Mouse (Mus musculus) lung, embryonic 15.5 days (tissue): Measurements from ENCODE around the gene 1700016D06Rik. TPM values are rescaled to one million over a fixed set of nuclear protein-coding genes. Genes with fewer than 3 reads are reported as not detected.

Experiments used
- ATAC-seq: fragments of 200-750 bp; cut with Nextera tagmentation; 2 replicates; pipeline ENCODE4 v1.8.0; 2017; ENCODE audit warnings: moderate number of reproducible peaks, borderline replicate concordance; ENCODE audit not compliant: low FRiP score, low TSS enrichment; ENCODE audit errors: extremely low read depth
- H3K27ac ChIP-seq: fragments of 300-500 bp; sonication (generic); 2 replicates; pipeline ENCODE4 v1.5.1; 2015; ENCODE audit warnings: moderate library complexity, mild to moderate bottlenecking, inconsistent platforms
- H3K27me3 ChIP-seq: fragments of 300-500 bp; sonication (generic); 2 replicates; pipeline ENCODE4 v1.6.1; 2015; ENCODE audit warnings: inconsistent platforms
- H3K36me3 ChIP-seq: fragments of 300-500 bp; sonication (generic); 2 replicates; pipeline ENCODE4 v1.6.1; 2015; ENCODE audit warnings: inconsistent platforms
- H3K4me1 ChIP-seq: fragments of 300-500 bp; sonication (generic); 2 replicates; pipeline ENCODE4 v1.6.1; 2015; ENCODE audit warnings: inconsistent platforms
- H3K4me2 ChIP-seq: fragments of 300-500 bp; sonication (generic); 2 replicates; pipeline ENCODE4 v1.6.1; 2015; ENCODE audit warnings: inconsistent platforms, mild to moderate bottlenecking, moderate library complexity
- H3K4me3 ChIP-seq: fragments of 300-500 bp; sonication (generic); 2 replicates; pipeline ENCODE4 v1.5.1; 2015; ENCODE audit warnings: mild to moderate bottlenecking, inconsistent platforms
- H3K9ac ChIP-seq: fragments of 300-500 bp; sonication (generic); 2 replicates; pipeline ENCODE4 v1.6.1; 2015; ENCODE audit warnings: inconsistent platforms
- H3K9me3 ChIP-seq: fragments of 300-500 bp; sonication (generic); 2 replicates; pipeline ENCODE4 v1.6.1; 2016; ENCODE audit warnings: inconsistent platforms
- WGBS: fragments of 180-500 bp; shearing (Covaris S2); methylation state at CpG from one replicate; pipeline ENCODE4 v1.1.7; 2015; 5-methylcytosine and 5-hydroxymethylcytosine counted together
- polyA plus RNA-seq: library from polyadenylated mRNA; unstranded; fragments of >200 nt; fragmentation: Nextera tagmentation; extraction: Ambion mirVana; gene quantifications from 2 replicates; pipeline ENCODE4 v1.2.1, GENCODE M21; 2015

1700016D06Rik gene
- polyA plus RNA-seq, 1 experiment from 2014 or later: not detected

- Histone ChIP-seq H3K4me1 (no peaks in the 10 kb centered on the region), H3K9me3 (no peaks in the 10 kb centered on the region), H3K4me3 (no peak overlapping the region), H3K27ac (no peak overlapping the region), H3K27me3 (no peaks in the 10 kb centered on the region), H3K36me3 (no peaks in the 10 kb centered on the region), H3K9ac (no peak overlapping the region), H3K4me2 (no peak overlapping the region)
- WGBS: 64% methylated on average over 3 of the region's 3 CpGs
- no peak for ATAC-seq
Measured at GRCm38 (mm10) chr8:11661969-11662368, 38.9 kb downstream of the 1700016D06Rik start.

GRCm38 (mm10) chr8:11650021-11650420, 50.8 kb downstream of the 1700016D06Rik start:
- Histone ChIP-seq H3K9me3 (no peaks in the 10 kb centered on the region), H3K27ac (no peak overlapping the region), H3K4me3 (no peak overlapping the region), H3K27me3 (no peaks in the 10 kb centered on the region), H3K36me3 (no peaks in the 10 kb centered on the region), H3K9ac (no peak overlapping the region), H3K4me2 (no peak overlapping the region), H3K4me1 (no peaks in the 10 kb centered on the region)
- 88% methylated on average over 5 of the region's 5 CpGs for WGBS
- no peak for ATAC-seq

GRCm38 (mm10) chr8:11643123-11643522, 57.7 kb downstream of the 1700016D06Rik start:
- Histone ChIP-seq H3K27me3 (no peaks in the 10 kb centered on the region), H3K9ac (no peak overlapping the region), H3K4me1 (no peaks in the 10 kb centered on the region), H3K27ac (no peak overlapping the region), H3K4me3 (no peak overlapping the region), H3K36me3 (no peaks in the 10 kb centered on the region), H3K4me2 (no peak overlapping the region), H3K9me3 (no peaks in the 10 kb centered on the region)
- 74% methylated on average over 2 of the region's 2 CpGs for WGBS
- no peak for ATAC-seq

GRCm38 (mm10) chr8:11640606-11641005, 60.3 kb downstream of the 1700016D06Rik start:
- Histone ChIP-seq H3K36me3 (no peaks in the 10 kb centered on the region), H3K27ac (no peak overlapping the region), H3K9ac (no peak overlapping the region), H3K4me3 (no peak overlapping the region), H3K4me2 (no peak overlapping the region), H3K4me1 (peaks cover 9% of the 10 kb centered on the region), H3K9me3 (no peaks in the 10 kb centered on the region), H3K27me3 (no peaks in the 10 kb centered on the region)
- 46% methylated on average over 2 of the region's 2 CpGs for WGBS
- no peak for ATAC-seq

- no peak for ATAC-seq
- no peak overlapping the region for H3K9ac ChIP-seq
- peaks cover 28% of the 10 kb centered on the region for H3K4me1 ChIP-seq
- H3K9me3 ChIP-seq: no peaks in the 10 kb centered on the region
- H3K27me3 ChIP-seq: no peaks in the 10 kb centered on the region
- H3K4me2 ChIP-seq: no peak overlapping the region
- H3K4me3 ChIP-seq: no peak overlapping the region
- 83% methylated on average over 7 of the region's 7 CpGs for WGBS
- H3K36me3 ChIP-seq: no peaks in the 10 kb centered on the region
- H3K27ac ChIP-seq: no peak overlapping the region
Measured at GRCm38 (mm10) chr8:11637531-11637930, 63.3 kb downstream of the 1700016D06Rik start.

- Histone ChIP-seq H3K4me3 (peak overlapping the region; percentile 90), H3K27ac (peak overlapping the region; percentile 98), H3K9me3 (no peaks in the 10 kb centered on the region), H3K36me3 (peaks cover 4% of the 10 kb centered on the region; the same call in 1 of the 2 replicates), H3K4me1 (peaks cover 37% of the 10 kb centered on the region), H3K27me3 (no peaks in the 10 kb centered on the region), H3K9ac (peak overlapping the region; percentile 89; the same call in 1 of the 2 replicates), H3K4me2 (peak overlapping the region; percentile 92)
- 5% methylated on average over 30 of the region's 30 CpGs for WGBS
- peak; percentile 57 for ATAC-seq
Measured at GRCm38 (mm10) chr8:11636324-11637057, 64.4 kb downstream of the 1700016D06Rik start.

GRCm38 (mm10) chr8:11635611-11636081, 65.2 kb downstream of the 1700016D06Rik start, which contains the start of gene Ankrd10:
Gene Ankrd10, minus strand, starts transcription at chr8:11635757.
- Histone ChIP-seq H3K9ac (peak within 1 kb of the TSS; percentile 89), H3K4me1 (peaks cover 39% of the 10 kb centered on the region), H3K27ac (peak within 1 kb of the TSS; percentile 98), H3K4me2 (peak within 1 kb of the TSS; percentile 92), H3K36me3 (peaks cover 12% of the 10 kb centered on the region; the same call in 1 of the 2 replicates), H3K27me3 (no peaks in the 10 kb centered on the region), H3K4me3 (peak within 1 kb of the TSS; percentile 90), H3K9me3 (no peaks in the 10 kb centered on the region)
- under 1% methylated on average over 39 of the region's 40 CpGs for WGBS
- peak; percentile 95 for ATAC-seq

GRCm38 (mm10) chr8:11635012-11635577, 65.8 kb downstream of the 1700016D06Rik start:
- Histone ChIP-seq H3K27me3 (no peaks in the 10 kb centered on the region), H3K4me1 (peaks cover 39% of the 10 kb centered on the region), H3K4me3 (peak overlapping the region; percentile 90), H3K9me3 (no peaks in the 10 kb centered on the region), H3K36me3 (peaks cover 15% of the 10 kb centered on the region; the same call in 1 of the 2 replicates), H3K9ac (peak overlapping the region; percentile 89), H3K4me2 (peak overlapping the region; percentile 92), H3K27ac (peak overlapping the region; percentile 98)
- ATAC-seq: peak; percentile 79
- under 1% methylated on average over 60 of the region's 70 CpGs for WGBS

GRCm38 (mm10) chr8:11634331-11635011, 66.4 kb downstream of the 1700016D06Rik start:
- no peaks in the 10 kb centered on the region for H3K27me3 ChIP-seq
- WGBS: under 1% methylated on average over 39 of the region's 39 CpGs
- peak overlapping the region; percentile 92 for H3K4me2 ChIP-seq
- peaks cover 15% of the 10 kb centered on the region; the same call in 1 of the 2 replicates for H3K36me3 ChIP-seq
- H3K27ac ChIP-seq: peak overlapping the region; percentile 98
- peak overlapping the region; percentile 90 for H3K4me3 ChIP-seq
- ATAC-seq: 0 out of 2 replicates have a peak, but pooled peaks have one; percentile 3
- peaks cover 39% of the 10 kb centered on the region for H3K4me1 ChIP-seq
- peak overlapping the region; percentile 89 for H3K9ac ChIP-seq
- no peaks in the 10 kb centered on the region for H3K9me3 ChIP-seq

- H3K9ac ChIP-seq: peak overlapping the region; percentile 89; the same call in 1 of the 2 replicates
- no peaks in the 10 kb centered on the region for H3K9me3 ChIP-seq
- H3K27me3 ChIP-seq: no peaks in the 10 kb centered on the region
- H3K4me3 ChIP-seq: peak overlapping the region; percentile 90
- peak overlapping the region; percentile 92 for H3K4me2 ChIP-seq
- 49% methylated on average over 7 of the region's 7 CpGs for WGBS
- H3K27ac ChIP-seq: no peak overlapping the region
- no peak for ATAC-seq
- H3K36me3 ChIP-seq: peaks cover 23% of the 10 kb centered on the region; the same call in 1 of the 2 replicates
- peaks cover 39% of the 10 kb centered on the region for H3K4me1 ChIP-seq
Measured at GRCm38 (mm10) chr8:11633414-11633813, 67.4 kb downstream of the 1700016D06Rik start.

- Histone ChIP-seq H3K9ac (no peak overlapping the region), H3K9me3 (no peaks in the 10 kb centered on the region), H3K27me3 (no peaks in the 10 kb centered on the region), H3K27ac (no peak overlapping the region), H3K36me3 (peaks cover 31% of the 10 kb centered on the region; the same call in 1 of the 2 replicates), H3K4me3 (no peak overlapping the region), H3K4me1 (peaks cover 39% of the 10 kb centered on the region), H3K4me2 (peak overlapping the region; percentile 92)
- 8% methylated on average over 2 of the region's 2 CpGs for WGBS
- no peak for ATAC-seq
Measured at GRCm38 (mm10) chr8:11632406-11632805, 68.5 kb downstream of the 1700016D06Rik start.
